Mouse (Mus musculus): ENCODE data around the gene Sp6.

Gene Sp6

DNA sequence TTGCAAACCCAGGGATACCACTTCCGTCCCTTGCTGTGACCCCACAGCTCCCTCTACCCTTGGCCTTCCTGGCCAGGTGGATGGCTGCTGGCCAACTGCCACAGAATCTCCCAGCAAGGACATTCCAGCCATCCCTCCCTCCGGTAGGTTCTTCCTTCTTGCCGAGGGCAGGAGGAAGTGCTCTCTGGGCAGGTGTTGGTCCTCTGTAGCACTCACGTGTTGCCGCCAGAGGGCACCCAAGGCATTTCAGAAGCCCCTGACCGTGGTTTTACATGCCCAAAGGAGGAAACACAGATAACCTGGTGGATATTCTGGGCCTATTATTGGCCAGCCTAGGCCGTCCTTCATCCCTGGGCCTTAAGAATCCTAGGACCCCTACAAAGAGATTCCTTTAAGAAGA, 30.8 kb upstream of the Sp6 start:
- peak; percentile 80 for DNase-seq (ENCODE audit: low spot score)

DNA sequence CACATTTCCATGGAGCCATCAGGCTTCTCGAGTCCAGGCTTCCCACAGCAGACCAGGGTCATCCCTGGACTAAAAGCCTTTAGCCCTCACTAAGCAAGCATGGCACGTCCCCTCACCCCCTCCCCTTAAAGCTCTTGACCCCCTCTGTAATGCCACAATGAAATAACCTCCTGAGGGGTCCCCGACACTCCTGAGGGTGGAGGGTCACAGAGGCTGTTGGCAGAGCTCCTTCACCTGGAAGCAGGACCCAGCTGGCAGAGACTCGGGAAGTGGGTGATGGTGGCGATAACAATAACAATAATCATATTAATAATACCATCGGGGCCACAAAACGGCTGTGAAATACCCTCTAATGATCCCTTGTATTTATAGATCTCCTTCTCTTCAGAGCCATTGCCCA, 30.3 kb upstream of the Sp6 start, which contains the start of gene Sp2:
Gene Sp2, minus strand, starts transcription at position 101 of the 400 bp plus-strand sequence.
- no peak for DNase-seq (ENCODE audit: low spot score)

DNA sequence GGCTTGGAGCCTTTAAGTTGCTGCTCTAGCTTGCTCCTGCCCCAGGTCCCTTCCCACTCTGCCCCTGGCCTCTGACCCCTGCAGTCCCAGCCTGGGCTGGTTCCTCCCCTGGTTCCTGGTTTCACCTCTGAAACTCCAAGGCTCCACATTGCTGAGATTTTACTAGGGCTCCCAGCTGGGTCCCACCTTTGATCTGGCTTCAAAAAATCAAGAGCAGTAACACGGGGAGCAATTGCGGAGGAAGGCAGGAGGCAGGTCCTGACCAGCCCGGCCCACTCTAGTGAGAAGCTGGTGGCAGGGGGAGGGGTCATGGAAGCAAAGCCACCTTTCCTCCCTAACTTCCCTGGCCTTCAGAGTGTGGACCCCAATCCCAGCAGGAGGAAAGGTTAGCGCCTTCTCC, 28.3 kb upstream of the Sp6 start:
- no peak for DNase-seq (ENCODE audit: low spot score)

DNA sequence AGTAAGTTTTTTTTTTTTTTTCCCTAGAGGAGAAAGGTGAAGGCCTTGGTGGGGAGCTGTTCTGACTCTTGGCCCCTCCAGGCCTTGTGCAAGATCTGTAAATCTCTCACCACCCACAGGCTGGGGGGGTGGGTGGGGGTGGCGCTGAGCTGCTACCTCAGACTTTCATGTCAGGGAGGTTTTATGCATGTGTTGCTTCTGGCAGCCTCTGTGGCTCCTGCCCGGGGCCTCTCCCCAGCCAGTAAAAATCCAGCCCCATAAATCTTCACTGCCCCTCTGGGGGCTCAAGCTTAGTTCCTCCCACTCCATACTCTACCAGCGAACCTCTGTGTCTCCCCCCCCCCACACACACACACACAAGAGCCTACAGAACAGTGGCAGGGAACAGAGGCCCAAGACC, 26.7 kb upstream of the Sp6 start:
- no peak for DNase-seq (ENCODE audit: low spot score)

DNA sequence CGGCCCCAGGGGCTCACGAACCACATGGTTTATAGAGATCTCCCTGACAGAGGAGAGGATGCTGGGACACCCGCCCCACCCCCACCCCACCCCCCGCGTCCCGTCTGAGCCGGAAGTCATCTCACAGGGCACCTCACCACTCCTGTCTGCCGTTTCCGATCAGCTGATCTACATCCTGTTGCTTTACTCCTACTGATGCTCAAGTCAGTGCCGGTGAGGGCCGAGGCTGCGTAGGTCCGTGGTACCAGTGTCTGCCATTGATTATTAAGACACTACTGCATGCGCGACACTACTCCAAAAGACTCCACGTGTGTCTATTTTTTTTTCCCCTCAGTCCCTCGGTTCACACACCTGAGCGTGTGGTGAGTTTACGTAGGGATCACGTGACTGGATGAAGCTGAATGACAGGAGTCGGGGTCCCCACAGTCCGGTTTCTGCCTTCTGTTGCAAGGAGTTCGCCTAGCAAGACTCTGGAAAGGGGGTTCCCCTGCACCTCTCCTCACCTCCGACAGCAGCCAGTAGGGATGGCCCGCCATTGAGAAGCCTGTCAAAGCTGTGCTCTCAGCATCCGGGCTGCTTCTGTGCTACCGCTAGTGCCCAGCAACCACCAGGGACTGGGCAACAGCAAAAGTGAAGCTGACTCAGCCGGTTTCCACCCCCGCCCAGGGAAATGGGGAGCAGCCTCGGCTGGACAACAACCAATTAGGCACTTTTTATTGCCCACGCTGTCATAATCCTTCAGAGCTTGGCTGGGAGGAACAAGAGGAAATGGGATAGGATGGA, 25.1 kb upstream of the Sp6 start:
- peak; percentile 27 for DNase-seq (ENCODE audit: low spot score)

DNA sequence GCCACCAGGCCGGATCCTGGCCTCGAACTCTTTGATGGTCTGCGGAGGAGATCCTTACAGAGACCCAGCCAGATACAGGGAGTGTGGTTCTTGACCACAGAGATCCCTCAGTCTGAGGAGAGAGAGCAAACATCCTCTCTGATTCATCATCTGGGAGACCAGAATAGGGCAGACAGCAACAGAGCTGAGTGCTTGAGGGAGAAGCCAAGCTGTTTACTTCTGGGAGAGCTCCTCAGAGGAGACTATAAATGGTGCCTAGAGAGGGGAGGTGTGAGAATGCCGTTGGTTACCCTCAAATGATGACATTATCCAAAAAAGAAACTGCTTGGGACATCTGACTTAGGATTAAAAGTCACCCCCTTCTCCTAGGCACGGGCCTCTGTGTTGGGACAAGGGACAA, 21.7 kb upstream of the Sp6 start:
- DNase-seq (ENCODE audit: low spot score): no peak

DNA sequence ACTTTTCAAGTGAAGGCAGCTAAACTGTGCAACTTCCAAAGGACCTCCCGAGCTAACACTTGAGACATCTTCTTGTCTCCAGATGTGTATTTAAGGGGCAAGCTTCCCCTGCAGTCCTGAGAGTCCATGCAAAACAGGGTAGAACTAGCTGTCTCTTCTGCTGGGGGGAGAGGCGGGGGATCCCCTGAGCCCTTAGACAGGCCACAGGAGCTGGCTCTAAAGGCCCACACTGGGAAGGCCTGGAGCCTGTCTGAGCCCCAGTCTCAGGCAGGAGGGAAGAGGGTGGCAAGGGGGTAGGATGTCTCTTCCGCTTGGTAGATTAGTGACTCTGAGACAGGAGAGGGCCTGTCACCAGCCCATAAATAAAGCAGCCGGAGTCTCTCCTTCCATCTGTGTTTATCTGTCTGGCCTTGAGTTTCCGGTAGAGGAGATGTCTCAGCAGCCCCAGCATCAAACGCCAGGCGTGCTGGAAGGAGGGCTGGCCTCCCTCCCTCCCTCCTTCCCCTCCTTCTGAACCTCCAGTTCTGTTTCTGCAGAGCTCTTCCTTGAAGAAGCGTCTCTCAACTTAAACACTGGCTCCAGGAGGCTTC, 20.4 kb upstream of the Sp6 start:
- DNase-seq (ENCODE audit: low spot score): peak; percentile 45

DNA sequence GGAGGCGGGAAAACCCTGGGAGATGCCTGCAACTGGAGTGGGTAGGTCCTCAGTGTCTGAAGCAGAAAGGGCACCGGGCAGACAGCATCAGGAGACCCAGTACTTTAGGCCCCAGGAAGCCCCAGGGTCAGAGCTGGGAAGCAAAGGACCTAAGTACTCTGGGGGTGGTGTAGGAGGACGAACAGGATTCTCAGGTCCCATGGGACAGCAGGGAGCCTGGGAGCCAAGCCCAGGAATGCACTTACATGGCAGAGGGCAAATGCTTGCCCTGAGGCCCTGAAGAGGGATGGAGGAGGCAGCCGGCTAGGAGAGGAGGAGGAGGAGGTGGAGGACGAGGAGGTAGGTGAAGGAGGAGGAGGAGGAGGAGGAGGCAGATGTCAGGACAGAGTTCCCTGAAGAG, 18.2 kb upstream of the Sp6 start:
- DNase-seq (ENCODE audit: low spot score): no peak

DNA sequence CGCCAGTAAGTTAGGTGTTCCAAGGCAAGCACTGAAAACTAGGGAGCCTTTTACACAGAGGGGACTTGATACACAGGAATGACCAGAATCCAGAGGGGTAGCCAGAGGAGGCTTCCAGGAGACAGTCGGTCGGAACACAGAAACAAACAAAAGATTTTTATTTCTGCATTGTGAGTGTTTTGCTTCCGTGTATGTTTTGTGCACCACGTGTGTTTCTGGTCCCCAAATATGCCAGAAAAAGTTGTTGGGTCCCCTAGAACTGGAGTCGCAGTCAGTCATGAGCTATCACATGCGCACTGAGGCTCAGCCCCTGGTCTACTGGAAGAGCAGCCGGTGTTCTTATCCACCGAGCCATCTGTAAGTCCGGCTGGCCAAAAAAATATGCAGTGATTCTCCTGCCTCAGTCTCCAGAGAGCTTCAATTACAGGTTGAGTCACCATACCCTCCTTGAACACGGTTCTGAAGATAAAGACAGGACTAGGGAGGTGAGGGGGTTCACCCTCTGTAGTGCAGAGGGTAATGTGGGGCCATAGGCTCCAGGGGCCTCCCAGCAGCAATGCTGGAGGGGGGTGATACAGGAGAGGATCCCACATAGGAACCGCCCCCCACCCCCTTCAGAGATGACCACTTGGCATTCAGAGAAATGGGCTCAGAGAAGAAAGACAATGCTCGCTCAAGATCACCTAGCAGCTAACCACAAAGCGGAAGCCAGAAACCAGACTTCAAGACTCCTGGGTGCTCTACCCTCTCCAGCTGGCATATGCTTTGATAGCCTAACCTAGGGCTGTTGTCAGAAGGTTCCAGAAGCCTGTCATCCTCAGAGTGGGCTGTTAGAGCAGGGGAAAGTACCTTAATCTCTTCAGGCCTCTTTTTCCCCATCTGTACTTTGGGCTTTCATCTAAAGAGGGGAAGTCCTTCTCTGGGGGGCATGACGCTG, 17.1 kb upstream of the Sp6 start:
- no peak for DNase-seq (ENCODE audit: low spot score)

DNA sequence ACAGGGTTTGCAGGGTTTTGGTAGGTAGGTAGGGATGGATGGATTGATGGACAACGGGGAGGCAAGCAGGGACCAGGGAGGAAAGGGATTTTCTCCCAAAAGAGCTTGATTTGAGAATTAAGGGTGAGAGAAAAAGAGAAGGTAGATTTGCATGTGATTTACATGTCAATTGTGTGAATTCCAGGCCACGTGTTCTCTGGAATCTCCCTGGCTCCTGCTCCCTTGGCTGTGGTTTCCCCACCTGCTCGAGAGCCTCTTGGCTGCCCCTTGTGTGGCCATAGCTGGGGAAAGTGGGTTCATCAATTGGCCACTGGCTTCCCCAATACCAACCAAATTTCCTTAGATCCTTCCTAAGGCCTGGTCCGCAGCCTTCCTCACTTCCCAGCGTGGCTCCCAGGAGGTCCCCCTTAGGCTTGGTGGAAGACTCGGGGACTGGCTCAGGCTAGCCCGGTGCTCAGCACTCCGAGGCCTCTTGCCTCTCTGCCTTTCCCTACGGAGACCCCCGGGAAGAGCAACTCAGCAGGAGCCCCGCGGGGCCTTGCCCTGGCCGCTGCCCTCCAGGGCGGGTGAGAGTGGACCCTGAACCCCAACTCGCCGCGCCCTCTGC, 16.3 kb upstream of the Sp6 start:
- no peak for DNase-seq (ENCODE audit: low spot score)

DNA sequence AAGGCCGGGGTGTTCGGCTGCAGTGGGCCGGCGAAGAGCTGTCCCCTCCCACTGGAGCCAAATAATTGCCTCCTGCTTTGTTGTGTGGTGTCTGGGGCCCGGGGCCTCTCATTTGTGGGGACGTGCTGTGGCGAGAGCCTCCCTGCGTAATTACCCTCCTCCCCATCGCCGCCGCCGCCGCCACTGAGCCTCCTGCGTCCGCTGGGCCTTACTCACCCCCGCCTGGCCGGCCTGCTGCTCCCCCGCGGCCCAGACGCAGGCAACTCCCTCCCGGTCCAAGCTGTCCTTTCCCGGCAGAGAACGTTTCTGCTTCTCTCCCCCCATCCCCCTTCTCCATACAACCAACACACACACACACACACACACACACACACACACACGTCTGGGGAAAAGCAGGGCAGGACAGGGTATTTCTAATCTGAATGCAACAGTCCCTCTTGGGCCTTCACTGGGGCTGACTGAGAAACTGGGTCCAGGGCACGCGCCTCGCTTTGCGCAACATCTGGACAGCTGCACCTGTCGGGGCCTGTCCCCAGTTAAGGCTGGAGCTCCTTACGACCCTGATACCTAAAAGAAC, 15.7 kb upstream of the Sp6 start:
- DNase-seq (ENCODE audit: low spot score): no peak

DNA sequence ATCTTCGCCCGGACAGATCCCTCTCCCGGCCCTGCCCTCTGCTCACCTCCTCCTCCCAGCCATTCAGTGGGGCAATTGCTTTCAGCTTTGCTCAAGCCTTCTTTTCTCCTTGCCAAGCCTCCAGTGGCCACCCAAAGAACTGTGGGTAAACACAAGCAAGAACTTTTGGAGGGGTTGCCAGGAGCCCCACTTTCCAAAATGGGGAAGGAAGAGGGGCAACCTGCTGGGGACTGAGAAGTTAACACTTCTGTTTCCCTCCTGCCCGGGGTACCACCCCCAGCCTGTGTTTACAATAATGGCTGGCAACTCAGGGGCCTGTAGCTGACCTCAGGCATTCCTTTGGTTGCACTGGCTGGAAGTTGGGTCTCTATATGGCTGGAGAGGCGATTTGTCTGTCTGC, 10.0 kb upstream of the Sp6 start:
- DNase-seq (ENCODE audit: low spot score): no peak

DNA sequence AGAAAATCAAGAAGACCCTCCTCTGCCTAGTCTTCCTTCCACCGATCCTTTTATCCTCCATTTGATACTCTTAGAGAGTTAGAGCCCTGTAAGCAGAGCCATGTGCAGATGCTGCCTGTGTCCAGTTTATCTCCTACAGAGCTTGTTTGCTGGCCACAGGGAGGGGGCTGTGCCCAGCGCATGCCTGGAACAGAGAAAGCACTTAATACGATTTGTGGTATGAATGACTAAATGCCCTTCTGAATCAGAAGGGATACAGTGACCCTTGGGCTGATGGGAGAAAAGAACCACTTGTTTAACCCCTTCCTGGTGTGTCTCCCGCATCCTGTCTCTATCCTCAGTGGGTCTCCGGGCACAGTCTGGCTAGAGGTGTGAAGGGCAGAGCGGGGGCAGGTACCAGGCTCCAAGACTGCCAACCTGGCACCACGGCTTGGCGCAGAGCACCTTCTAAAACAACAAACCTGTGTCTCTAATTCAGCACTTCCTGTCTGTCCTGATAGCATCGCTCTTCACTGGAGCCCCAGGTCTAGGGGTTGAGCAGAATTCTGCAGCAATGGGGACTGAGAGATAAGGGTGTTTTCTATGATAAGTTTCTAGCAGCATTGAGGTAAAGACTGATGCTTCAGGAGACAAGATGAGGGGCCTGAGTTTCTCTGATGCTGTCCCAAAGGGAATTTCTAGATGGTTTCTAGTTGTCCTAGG, 6.0 kb upstream of the Sp6 start:
- DNase-seq (ENCODE audit: low spot score): peak; percentile 77

DNA sequence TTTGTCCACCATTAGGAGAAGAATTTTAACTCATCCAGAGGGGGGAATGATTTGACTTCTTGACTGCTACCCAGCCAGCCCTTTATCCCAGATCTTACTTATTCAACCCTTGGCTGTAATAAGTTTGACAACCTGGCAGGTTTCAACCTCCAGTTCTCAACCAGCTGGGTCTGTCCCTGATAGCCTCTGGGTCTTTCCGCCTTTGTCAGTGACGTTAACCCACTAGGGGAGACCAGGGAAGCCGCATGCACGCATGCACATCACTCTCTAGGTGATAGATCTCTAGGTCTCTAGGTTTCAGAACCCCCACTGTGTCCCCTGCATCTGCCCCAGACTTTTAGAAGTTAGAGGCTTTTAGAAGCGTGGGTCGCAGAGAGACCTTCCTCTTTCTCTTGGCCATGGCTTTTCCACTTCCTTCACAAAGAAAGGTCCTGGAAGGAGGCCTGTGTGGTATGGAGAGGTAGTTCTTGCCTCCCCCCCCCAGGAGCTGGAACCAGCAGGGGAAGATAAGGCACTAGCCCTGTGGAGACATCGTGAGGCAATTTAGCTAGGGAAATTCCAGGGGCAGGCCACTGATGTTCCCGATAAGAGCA, 3.9 kb upstream of the Sp6 start:
- DNase-seq (ENCODE audit: low spot score): no peak

DNA sequence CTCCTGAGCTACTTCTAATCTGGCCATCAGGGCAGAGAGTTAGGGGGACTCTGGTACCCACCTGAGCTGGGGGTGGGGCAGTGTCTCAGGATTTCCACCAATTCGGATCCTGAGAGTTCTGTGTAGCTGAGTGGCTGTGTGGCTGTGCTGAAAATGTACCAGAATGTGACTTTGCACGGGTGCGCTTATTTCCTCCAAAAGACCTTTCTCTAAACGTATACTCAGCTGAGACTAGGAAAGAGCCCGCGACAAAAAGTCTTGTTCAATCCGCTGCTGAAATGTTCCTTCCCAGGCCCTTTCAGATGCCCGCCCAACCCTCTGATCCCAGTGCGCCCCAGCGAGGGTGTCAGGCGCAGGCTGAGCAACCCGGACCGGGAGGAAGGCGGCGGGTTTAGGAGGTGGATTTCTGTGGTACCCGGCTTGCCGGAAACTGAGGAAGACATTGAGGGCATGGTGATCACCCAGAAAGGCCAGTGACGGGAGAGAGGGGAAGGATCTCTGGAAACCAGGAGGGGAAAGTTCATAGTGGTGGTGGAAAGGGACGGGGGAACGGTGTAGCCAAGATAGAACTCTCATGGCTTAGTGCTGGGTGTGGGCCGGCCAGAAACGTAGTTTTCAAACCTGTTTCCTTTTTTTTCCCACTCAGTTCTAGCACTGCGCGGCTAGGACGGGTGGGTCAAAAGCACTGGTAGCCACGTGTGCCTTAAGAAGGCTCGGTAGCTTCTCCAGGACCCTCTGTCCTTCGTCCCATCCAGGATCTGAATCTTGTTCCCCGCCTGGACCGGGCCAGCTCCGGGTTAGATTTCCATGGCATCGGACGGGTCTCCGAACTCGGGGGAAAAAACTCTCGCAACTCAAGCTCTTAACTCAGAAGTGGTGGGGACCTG, 4.7 kb downstream of the Sp6 start:
- DNase-seq (ENCODE audit: low spot score): no peak

DNA sequence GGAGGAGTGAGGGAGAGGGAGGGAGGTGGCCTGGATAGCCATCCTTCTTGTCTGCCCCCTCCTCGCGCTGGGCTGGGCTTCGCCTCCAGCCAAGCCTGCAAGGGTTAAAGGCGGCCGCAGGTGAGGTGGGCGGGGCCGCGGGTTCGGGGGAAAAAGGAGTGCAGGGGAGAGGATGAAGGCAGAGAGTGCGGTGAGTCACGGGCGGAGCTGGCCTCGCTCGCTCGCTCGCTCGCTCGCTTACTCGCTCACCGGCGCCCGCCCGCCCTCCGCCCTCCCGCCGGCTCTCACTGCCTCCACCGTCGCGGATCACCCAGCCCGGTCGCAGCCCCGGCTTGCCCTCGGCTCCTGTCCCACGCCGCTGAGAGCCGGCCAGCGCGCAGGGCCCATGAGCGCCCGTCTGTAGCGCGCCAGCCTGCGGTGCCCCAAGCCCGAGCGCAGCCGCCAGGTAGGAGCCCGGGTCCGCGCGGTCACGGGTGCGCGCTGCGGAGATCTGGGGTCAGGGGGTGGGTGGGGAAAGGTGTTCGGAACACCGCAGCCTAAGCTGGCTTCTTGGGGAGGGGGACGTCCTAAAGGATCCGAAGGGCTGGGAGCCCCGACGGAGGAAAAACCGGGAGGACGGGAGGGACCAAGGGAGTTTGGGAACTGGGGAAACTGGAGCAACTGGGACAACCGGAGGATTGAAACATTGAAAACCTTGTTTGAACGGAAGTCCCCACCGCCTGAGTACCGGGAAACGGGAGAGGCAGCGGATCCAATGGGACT, 5.6 kb downstream of the Sp6 start:
- DNase-seq (ENCODE audit: low spot score): peak; percentile 55

DNA sequence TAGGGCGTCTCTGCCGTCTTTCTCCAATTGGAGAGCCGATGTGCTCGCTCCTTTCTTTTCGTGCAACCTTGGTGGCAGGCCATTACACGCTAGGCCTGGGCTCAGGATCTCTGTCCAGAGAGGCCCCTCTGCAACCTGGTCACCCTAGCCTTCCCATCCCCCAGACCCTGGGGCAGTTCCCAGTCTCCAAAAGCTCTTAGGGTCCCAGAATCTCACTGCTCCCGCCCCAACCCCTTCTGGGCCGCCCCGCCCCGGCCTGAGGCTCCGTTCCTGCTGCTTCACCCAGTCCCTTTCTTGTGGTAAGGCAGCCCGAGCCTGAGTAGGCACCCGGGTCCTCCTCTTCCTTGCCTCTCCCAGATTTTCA, 6.1 kb downstream of the Sp6 start:
- peak; percentile 38 for DNase-seq (ENCODE audit: low spot score)

DNA sequence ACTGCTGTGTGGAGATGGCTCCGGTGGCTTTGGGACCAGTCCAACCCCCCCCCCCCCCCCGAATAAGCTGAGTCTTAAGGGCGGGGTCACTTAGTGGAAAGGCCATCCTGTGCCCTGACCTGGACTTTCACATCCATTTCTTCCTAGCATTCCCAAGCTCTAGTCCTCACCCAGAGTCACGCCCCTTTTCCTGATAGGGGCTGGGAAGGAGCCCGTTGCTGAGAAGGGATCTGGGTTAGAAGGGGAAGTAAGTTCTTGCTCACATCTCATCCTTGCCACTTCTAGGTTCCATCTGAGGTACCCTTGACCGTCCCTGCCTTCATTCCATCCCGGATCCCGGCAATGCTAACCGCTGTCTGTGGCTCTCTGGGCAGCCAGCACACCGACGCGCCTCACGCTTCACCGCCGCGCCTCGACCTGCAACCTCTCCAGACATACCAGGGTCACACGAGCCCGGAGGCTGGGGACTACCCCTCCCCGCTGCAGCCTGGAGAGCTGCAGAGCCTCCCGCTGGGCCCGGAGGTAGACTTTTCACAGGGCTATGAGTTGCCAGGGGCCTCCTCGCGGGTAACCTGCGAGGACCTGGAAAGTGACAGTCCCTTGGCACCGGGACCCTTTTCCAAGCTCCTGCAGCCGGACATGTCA, 8.0 kb downstream of the Sp6 start:
- DNase-seq (ENCODE audit: low spot score): no peak

Measured in MN1 (cell line).